ENCODE assay signal across 17 mouse cellular contexts in genomic region chr11:10283553-10283952, GRCm38 (mm10).
A peak's percentile ranks its signal among the peaks of the same experiment; 100 is the strongest.
DNase-seq lines count a peak whose midpoint lies in the region; ATAC-seq lines count a peak whose summit lies in the region.
"Had no signal": no experiment of that assay in that cellular context is flagged by ENCODE, and none has a peak within 500 bp of the region (broad histone marks: within the 10 kb centered on the region; RNA-seq: fewer than 3 reads in every experiment).

No protein-coding gene starts in this region.

- H3K4me1 ChIP-seq in hindbrain, embryonic 12.5 days: no peaks in the 10 kb centered on the region
- no peaks in the 10 kb centered on the region for H3K4me1 ChIP-seq in hindbrain, embryonic 16.5 days (ENCODE audit: control insufficient read depth, insufficient read depth, low read depth, low read length)
- no peaks in the 10 kb centered on the region for H3K4me1 ChIP-seq in midbrain, embryonic 15.5 days
- no peaks in the 10 kb centered on the region for H3K4me1 ChIP-seq in midbrain, embryonic 11.5 days (ENCODE audit: control insufficient read depth, insufficient read depth, low read length)
- H3K4me1 ChIP-seq: embryonic facial prominence, embryonic 10.5 days had no signal

- no peaks in the 10 kb centered on the region for H3K27me3 ChIP-seq in hindbrain, embryonic 12.5 days
- no peaks in the 10 kb centered on the region for H3K27me3 ChIP-seq in hindbrain, embryonic 16.5 days (replicated peaks; ENCODE audit: control insufficient read depth, insufficient read depth, low read length)
- H3K27me3 ChIP-seq in midbrain, embryonic 15.5 days (replicated peaks): no peaks in the 10 kb centered on the region
- H3K27me3 ChIP-seq in midbrain, embryonic 11.5 days (ENCODE audit: control insufficient read depth, insufficient read depth, low read length): no peaks in the 10 kb centered on the region
- H3K27me3 ChIP-seq: Patski had no signal

- H3K27ac ChIP-seq in hindbrain, embryonic 12.5 days: no peak overlapping the region
- H3K27ac ChIP-seq in hindbrain, embryonic 16.5 days (ENCODE audit: low read depth, low read length): no peak overlapping the region
- no peak overlapping the region for H3K27ac ChIP-seq in midbrain, embryonic 15.5 days
- no peak overlapping the region for H3K27ac ChIP-seq in midbrain, embryonic 11.5 days (ENCODE audit: low read depth, low read length)
- H3K27ac ChIP-seq: embryonic facial prominence, embryonic 10.5 days; liver, embryonic 14.5 days; stomach, postnatal 0 days had no signal

- no peaks in the 10 kb centered on the region for H3K9me3 ChIP-seq in hindbrain, embryonic 12.5 days (replicated peaks)
- no peaks in the 10 kb centered on the region for H3K9me3 ChIP-seq in hindbrain, embryonic 16.5 days (ENCODE audit: control insufficient read depth, low read length)
- H3K9me3 ChIP-seq in midbrain, embryonic 15.5 days: no peaks in the 10 kb centered on the region
- H3K9me3 ChIP-seq in midbrain, embryonic 11.5 days (ENCODE audit: control insufficient read depth, low read length): no peaks in the 10 kb centered on the region
- H3K9me3 ChIP-seq: embryonic facial prominence, embryonic 10.5 days had no signal

- no peak overlapping the region for H3K4me2 ChIP-seq in hindbrain, embryonic 12.5 days (replicated peaks)
- H3K4me2 ChIP-seq in hindbrain, embryonic 16.5 days (ENCODE audit: low read length): no peak overlapping the region
- no peak overlapping the region for H3K4me2 ChIP-seq in midbrain, embryonic 15.5 days
- H3K4me2 ChIP-seq in midbrain, embryonic 11.5 days: no peak overlapping the region
- H3K4me2 ChIP-seq: lung, embryonic 14.5 days had no signal

- H3K9ac ChIP-seq in hindbrain, embryonic 12.5 days: no peak overlapping the region
- H3K9ac ChIP-seq in hindbrain, embryonic 16.5 days (ENCODE audit: low read depth, low read length): no peak overlapping the region
- no peak overlapping the region for H3K9ac ChIP-seq in midbrain, embryonic 15.5 days
- no peak overlapping the region for H3K9ac ChIP-seq in midbrain, embryonic 11.5 days (ENCODE audit: low read length)
- H3K9ac ChIP-seq: liver, embryonic 14.5 days; lung, embryonic 14.5 days had no signal

- peak; percentile 47 for DNase-seq in adrenal gland, postnatal 14 days
- no peak for DNase-seq in adrenal gland, adult 18-20 months (ENCODE audit: low spot score in 2 of 2)
- no peak for DNase-seq in midbrain, embryonic 11.5 days (ENCODE audit: low spot score, missing footprints)
- no peak for DNase-seq in testis, postnatal 10 days (ENCODE audit: low spot score)
- DNase-seq: cerebellum, adult 8-10 months; gastrocnemius, postnatal 36 days; heart, postnatal 36 days; kidney, adult 11 months; kidney, postnatal 4 days; lung, embryonic 14.5 days had no signal

- no peak overlapping the region for H3K4me3 ChIP-seq in hindbrain, embryonic 12.5 days
- no peak overlapping the region for H3K4me3 ChIP-seq in hindbrain, embryonic 16.5 days (ENCODE audit: low read length)
- no peak overlapping the region for H3K4me3 ChIP-seq in midbrain, embryonic 15.5 days
- no peak overlapping the region for H3K4me3 ChIP-seq in midbrain, embryonic 11.5 days (ENCODE audit: low read depth, low read length)
- H3K4me3 ChIP-seq: embryonic facial prominence, embryonic 10.5 days had no signal

- ATAC-seq in hindbrain, embryonic 12.5 days (ENCODE audit: low FRiP score): 0 out of 2 replicates have a peak, but pooled peaks have one; percentile 35
- ATAC-seq in hindbrain, embryonic 16.5 days: no peak
- peak; percentile 39; the same call in 1 of the 2 replicates for ATAC-seq in midbrain, embryonic 15.5 days (replicated peaks)
- no peak for ATAC-seq in midbrain, embryonic 11.5 days (ENCODE audit: low FRiP score)
- ATAC-seq: Patski had no signal

- no peaks in the 10 kb centered on the region for H3K36me3 ChIP-seq in hindbrain, embryonic 12.5 days
- H3K36me3 ChIP-seq in hindbrain, embryonic 16.5 days (ENCODE audit: control insufficient read depth, insufficient read depth, low read length): no peaks in the 10 kb centered on the region
- no peaks in the 10 kb centered on the region for H3K36me3 ChIP-seq in midbrain, embryonic 15.5 days (replicated peaks)
- H3K36me3 ChIP-seq in midbrain, embryonic 11.5 days (ENCODE audit: control insufficient read depth, insufficient read depth, low read length): no peaks in the 10 kb centered on the region
- H3K36me3 ChIP-seq: embryonic facial prominence, embryonic 10.5 days had no signal

Comparison
In these comparisons a context has a peak if more than half of its experiments do, and no peak if none do; other contexts are left out.
1. ATAC-seq: peak in hindbrain, embryonic 12.5 days (single experiment) and midbrain, embryonic 15.5 days (single experiment); none in hindbrain, embryonic 16.5 days (single experiment) and midbrain, embryonic 11.5 days (single experiment).